Mouse (Mus musculus): ENCODE measurements around the gene Gm11032. TPM values are rescaled to one million over a fixed set of nuclear protein-coding genes. Genes with fewer than 3 reads are reported as not detected.

Gm11032 gene
- total RNA-seq, 2 experiments from 2014 or later, result not detected

Other genes with a start within 250 kb of the Gm11032 start
- gene Hormad2, start 179.0 kb upstream of the Gm11032 start, total RNA-seq (2021), result not detected
- 10 to 100 TPM; 49.6 to 50.6 TPM for gene Mtmr3, start 25.2 kb upstream of the Gm11032 start, total RNA-seq (2021)
- gene Ascc2, start 17.7 kb downstream of the Gm11032 start, total RNA-seq (2021), result 10 to 100 TPM; 13.6 to 15.2 TPM
- 1,000 to 10,000 TPM; 1,536 to 1,541 TPM for gene Uqcr10, start 84.3 kb downstream of the Gm11032 start, total RNA-seq (2021)
- 10 to 100 TPM; 25.7 to 26.3 TPM for gene Zmat5, start 84.6 kb downstream of the Gm11032 start, total RNA-seq (2021)
- gene Cabp7, start 126.7 kb downstream of the Gm11032 start, total RNA-seq (2021), result not detected
- gene Nf2, start 229.5 kb downstream of the Gm11032 start, total RNA-seq (2021), result 10 to 100 TPM; 81.5 to 83.6 TPM